Mouse (Mus musculus) heart, embryonic 10.5 days (tissue): ENCODE data around the gene Krtcap2. TPM values are rescaled to one million over a fixed set of nuclear protein-coding genes. Genes with fewer than 3 reads are reported as not detected.

ENCODE experiments used
- DNase-seq: peaks from one replicate; pipeline ENCODE4 v3.0.0-alpha.2; 2017; ENCODE audit warnings: low spot score
- H3K27ac ChIP-seq: fragments of 300-500 bp; sonication (generic); 2 replicates; pipeline ENCODE4 v1.5.1; 2016; ENCODE audit warnings: mild to moderate bottlenecking
- H3K27me3 ChIP-seq: fragments of 300-500 bp; sonication (generic); 2 replicates; pipeline ENCODE4 v1.6.1; 2016; ENCODE audit warnings: mild to moderate bottlenecking; ENCODE audit not compliant: poor library complexity, insufficient read depth, severe bottlenecking
- H3K36me3 ChIP-seq: fragments of 300-500 bp; sonication (generic); 2 replicates; pipeline ENCODE4 v1.6.1; 2016; ENCODE audit warnings: mild to moderate bottlenecking, moderate library complexity
- H3K4me1 ChIP-seq: fragments of 300-500 bp; sonication (generic); 2 replicates; pipeline ENCODE4 v1.6.1; 2016; ENCODE audit warnings: mild to moderate bottlenecking
- H3K4me3 ChIP-seq: fragments of 300-500 bp; sonication (generic); 2 replicates; pipeline ENCODE4 v1.5.1; 2016; ENCODE audit warnings: mild to moderate bottlenecking, moderate library complexity
- H3K9me3 ChIP-seq: fragments of 300-500 bp; sonication (generic); 2 replicates; pipeline ENCODE4 v1.6.1; 2016; ENCODE audit warnings: mild to moderate bottlenecking, moderate library complexity
- WGBS: fragments of 180-500 bp; shearing (Covaris S2); methylation state at CpG from one replicate; pipeline ENCODE4 v1.1.7; 2016; 5-methylcytosine and 5-hydroxymethylcytosine counted together
- microRNA counts: library from miRNA; unstranded; fragments of <30 nt; microRNA quantifications from one replicate; lab custom pipeline; 2017
- microRNA-seq: library from miRNA; unstranded; fragments of <30 nt; microRNA quantifications from one replicate; pipeline ENCODE4, GENCODE M21; 2017
- polyA plus RNA-seq: library from polyadenylated mRNA; unstranded; fragments of >200 nt; fragmentation: Nextera tagmentation; extraction: Ambion mirVana; gene quantifications from 2 replicates; pipeline ENCODE4 v1.2.1, GENCODE M21; 2016

Krtcap2 gene
- polyA plus RNA-seq, 1 experiment from 2014 or later, result 260 TPM

DNA sequence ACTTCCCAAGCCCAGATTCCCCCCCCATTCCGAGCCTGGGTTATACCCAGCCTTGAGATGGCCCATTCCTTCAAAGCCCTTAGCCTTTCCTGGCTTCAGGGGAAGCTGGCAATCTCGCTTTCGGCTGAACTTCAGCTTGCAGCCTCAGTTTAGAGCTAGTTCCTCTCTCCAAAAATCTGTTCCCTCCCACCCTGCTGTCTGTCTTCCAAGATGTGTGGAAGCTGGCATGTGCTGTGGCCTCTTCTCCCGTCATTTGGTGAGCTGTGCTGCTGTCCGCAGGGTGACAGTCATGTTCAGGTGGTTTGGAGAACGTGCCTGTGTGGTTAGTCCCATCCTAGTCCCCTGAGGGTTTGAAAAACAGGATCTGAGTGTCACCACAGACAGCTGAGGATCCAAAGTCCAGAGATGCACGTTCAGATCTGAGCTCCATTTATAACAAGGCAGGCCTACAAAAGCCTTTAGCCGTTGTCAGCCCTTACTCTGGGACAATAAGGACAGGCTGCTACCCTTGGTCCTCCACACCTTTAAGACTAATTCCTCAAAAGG, 50.0 kb downstream of the Krtcap2 start:
- no peaks in the 10 kb centered on the region for H3K27me3 ChIP-seq
- no peak overlapping the region for H3K27ac ChIP-seq
- H3K4me3 ChIP-seq, result no peak overlapping the region
- H3K9me3 ChIP-seq, result no peaks in the 10 kb centered on the region
- H3K36me3 ChIP-seq, result no peaks in the 10 kb centered on the region
- peaks cover 15% of the 10 kb centered on the region; the same call in 1 of the 2 replicates for H3K4me1 ChIP-seq
- 80% methylated on average over 8 of the region's 8 CpGs for WGBS
- no peak for DNase-seq

DNA sequence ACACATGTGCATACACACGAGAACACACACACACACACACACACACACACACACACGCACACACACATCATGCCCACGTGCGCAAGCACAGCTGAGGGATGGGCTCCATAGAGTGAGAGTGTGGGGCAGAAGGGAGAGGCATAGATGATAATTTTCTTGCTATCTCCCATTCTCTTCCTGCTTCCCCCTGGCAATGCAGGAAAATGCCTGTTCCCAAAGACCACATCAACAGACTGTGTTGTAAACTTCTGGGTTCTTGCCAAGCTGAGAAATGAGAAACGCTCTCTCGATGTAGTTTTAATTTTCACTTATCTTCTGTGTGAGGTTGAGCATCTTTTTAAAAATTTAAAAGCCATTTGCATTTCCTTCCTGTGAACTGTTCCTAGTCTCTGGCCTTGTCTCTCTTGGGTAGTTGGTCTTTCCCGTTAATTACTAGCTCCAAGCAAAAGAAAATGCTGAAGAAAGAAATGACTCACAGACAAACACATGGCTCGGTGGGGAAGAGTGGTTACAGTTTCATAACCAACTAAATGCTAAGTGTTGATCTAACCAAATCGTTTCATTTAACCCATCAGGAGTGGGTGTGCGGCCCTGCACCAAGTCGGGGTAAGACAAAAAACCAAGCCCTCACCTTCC, 51.1 kb downstream of the Krtcap2 start:
- H3K27ac ChIP-seq, result no peak overlapping the region
- peaks cover 12% of the 10 kb centered on the region; the same call in 1 of the 2 replicates for H3K4me1 ChIP-seq
- 74% methylated on average over 11 of the region's 11 CpGs for WGBS

DNA sequence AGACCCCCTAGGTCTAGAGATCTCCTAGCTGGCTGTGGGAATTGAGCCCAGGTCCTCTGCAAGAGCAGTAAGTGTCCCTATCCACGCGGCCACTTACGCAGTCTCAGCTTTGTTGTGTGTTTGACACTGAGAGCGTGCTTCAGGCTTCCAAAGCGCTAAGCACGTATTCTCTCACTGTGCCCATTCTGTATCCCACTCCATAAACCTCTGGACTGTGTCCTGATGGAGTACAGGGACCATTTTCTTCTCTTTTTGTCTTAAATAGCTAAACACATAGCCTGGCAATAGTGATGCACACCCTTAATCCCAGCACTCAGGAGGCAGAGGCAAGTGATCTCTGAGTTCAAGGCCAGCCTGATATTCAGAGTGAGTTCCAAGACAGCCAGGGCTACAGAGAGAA, 53.1 kb downstream of the Krtcap2 start:
- Histone ChIP-seq H3K9me3 (no peaks in the 10 kb centered on the region), H3K27ac (no peak overlapping the region), H3K4me3 (no peak overlapping the region), H3K4me1 (peaks cover 7% of the 10 kb centered on the region; the same call in 1 of the 2 replicates), H3K27me3 (no peaks in the 10 kb centered on the region), H3K36me3 (no peaks in the 10 kb centered on the region)
- 82% methylated on average over 6 of the region's 6 CpGs for WGBS
- DNase-seq, result no peak

More for the DNA sequence above, 51.1 kb downstream of the Krtcap2 start:
- no peak for DNase-seq
- Histone ChIP-seq H3K36me3 (no peaks in the 10 kb centered on the region), H3K27me3 (no peaks in the 10 kb centered on the region), H3K9me3 (no peaks in the 10 kb centered on the region), H3K4me3 (no peak overlapping the region)

DNA sequence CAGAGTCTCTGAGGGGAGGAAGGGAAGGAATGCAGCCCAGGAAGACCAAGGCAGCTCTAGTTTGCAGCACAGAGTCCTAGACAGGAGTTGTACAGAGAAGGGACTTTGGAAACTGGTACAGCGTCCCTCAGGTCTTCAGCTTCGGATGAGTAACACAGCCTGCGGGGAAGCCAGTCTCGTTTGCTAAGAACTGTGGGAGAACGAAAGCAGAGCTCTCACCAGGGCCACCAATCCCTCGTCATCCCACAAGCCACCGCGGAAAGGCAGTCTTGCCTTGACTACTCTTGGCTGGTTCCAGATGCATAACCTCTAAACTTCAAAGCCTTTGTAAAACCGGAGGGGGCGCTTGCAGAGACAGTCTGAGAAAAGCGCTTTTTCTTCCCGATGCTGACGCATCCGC, 53.7 kb downstream of the Krtcap2 start:
- Histone ChIP-seq H3K4me1 (peaks cover 9% of the 10 kb centered on the region; the same call in 1 of the 2 replicates), H3K36me3 (no peaks in the 10 kb centered on the region), H3K9me3 (no peaks in the 10 kb centered on the region), H3K4me3 (peak overlapping the region; percentile 51), H3K27me3 (no peaks in the 10 kb centered on the region), H3K27ac (peak overlapping the region; percentile 57; the same call in 1 of the 2 replicates)
- DNase-seq, result no peak
- WGBS, result 3% methylated on average over 14 of the region's 14 CpGs

MicroRNAs within 50 kb of the gene (microRNA counts, 519-probe panel; counts per million panel counts)
- not detected for microRNA mmu-miR-92b (lab: Ali Mortazavi, UCI)

Small RNA genes within 50 kb of the gene (microRNA-seq; reads per million reads assigned to microRNA genes)
- 234 reads per million, percentile 61 among the genes with 10 or more reads in this experiment for gene Mir92b

Other genes starting within 250 kb of the Krtcap2 start
- gene Rusc1, start 152.7 kb upstream of the Krtcap2 start, polyA plus RNA-seq, result 10.1 and 11.6 TPM in 2 replicates
- not detected in 2 replicates for gene Gm43738, start 144.9 kb upstream of the Krtcap2 start, polyA plus RNA-seq
- 220 and 253 TPM in 2 replicates for gene Fdps, start 144.0 kb upstream of the Krtcap2 start, polyA plus RNA-seq
- gene Pklr, start 109.8 kb upstream of the Krtcap2 start, polyA plus RNA-seq, result 12.4 and 14.7 TPM in 2 replicates
- 0.77 and 0.85 TPM in 2 replicates for gene Hcn3, start 85.8 kb upstream of the Krtcap2 start, polyA plus RNA-seq
- 18.4 and 32.2 TPM in 2 replicates for gene Clk2, start 81.2 kb upstream of the Krtcap2 start, polyA plus RNA-seq
- gene Scamp3, start 68.5 kb upstream of the Krtcap2 start, polyA plus RNA-seq, result 104 and 115 TPM in 2 replicates
- 16.4 and 21.0 TPM in 2 replicates for gene Fam189b, start 62.8 kb upstream of the Krtcap2 start, polyA plus RNA-seq
- 44.2 and 44.6 TPM in 2 replicates for gene Gba, start 43.0 kb upstream of the Krtcap2 start, polyA plus RNA-seq
- gene Thbs3, start 30.8 kb upstream of the Krtcap2 start, polyA plus RNA-seq, result 18.1 and 20.0 TPM in 2 replicates
- 179 and 204 TPM in 2 replicates for gene Mtx1, start 18.9 kb upstream of the Krtcap2 start, polyA plus RNA-seq
- gene Muc1, start 16.9 kb upstream of the Krtcap2 start, polyA plus RNA-seq, result 0.11 and 0.16 TPM in 2 replicates
- 0.79 and 1.9 TPM in 2 replicates for gene Trim46, start 343 bp downstream of the Krtcap2 start, polyA plus RNA-seq
- gene Dpm3, start 13.4 kb downstream of the Krtcap2 start, polyA plus RNA-seq, result 76.7 and 86.0 TPM in 2 replicates
- gene Slc50a1, start 24.6 kb downstream of the Krtcap2 start, polyA plus RNA-seq, result 39.9 and 42.4 TPM in 2 replicates
- 32.0 and 37.7 TPM in 2 replicates for gene Efna1, start 35.2 kb downstream of the Krtcap2 start, polyA plus RNA-seq
- 0.71 and 2.5 TPM in 2 replicates for gene Efna3, start 77.0 kb downstream of the Krtcap2 start, polyA plus RNA-seq
- 10.6 and 19.3 TPM in 2 replicates for gene Efna4, start 92.1 kb downstream of the Krtcap2 start, polyA plus RNA-seq
- gene Adam15, start 104.0 kb downstream of the Krtcap2 start, polyA plus RNA-seq, result 41.9 and 49.0 TPM in 2 replicates
- 0.05 TPM in 1 of 2 replicates, not detected in the other for gene Dcst2, start 116.0 kb downstream of the Krtcap2 start, polyA plus RNA-seq
- gene Dcst1, start 119.3 kb downstream of the Krtcap2 start, polyA plus RNA-seq, result 0.10 and 0.11 TPM in 2 replicates
- 1.4 and 1.9 TPM in 2 replicates for gene Zbtb7b, start 148.8 kb downstream of the Krtcap2 start, polyA plus RNA-seq
- gene Lenep, start 156.8 kb downstream of the Krtcap2 start, polyA plus RNA-seq, result not detected in 2 replicates
- gene Flad1, start 165.9 kb downstream of the Krtcap2 start, polyA plus RNA-seq, result 30.7 and 40.3 TPM in 2 replicates
- gene Cks1b, start 172.4 kb downstream of the Krtcap2 start, polyA plus RNA-seq, result 465 and 589 TPM in 2 replicates
- gene Shc1, start 172.5 kb downstream of the Krtcap2 start, polyA plus RNA-seq, result 72.2 and 79.5 TPM in 2 replicates
- gene Pygo2, start 184.2 kb downstream of the Krtcap2 start, polyA plus RNA-seq, result 28.2 and 35.9 TPM in 2 replicates
- 46.5 and 68.4 TPM in 2 replicates for gene Pbxip1, start 190.7 kb downstream of the Krtcap2 start, polyA plus RNA-seq
- gene Pmvk, start 208.6 kb downstream of the Krtcap2 start, polyA plus RNA-seq, result 64.3 and 70.4 TPM in 2 replicates